ENCODE assay signal across 10 mouse cellular contexts in the genomic region with DNA sequence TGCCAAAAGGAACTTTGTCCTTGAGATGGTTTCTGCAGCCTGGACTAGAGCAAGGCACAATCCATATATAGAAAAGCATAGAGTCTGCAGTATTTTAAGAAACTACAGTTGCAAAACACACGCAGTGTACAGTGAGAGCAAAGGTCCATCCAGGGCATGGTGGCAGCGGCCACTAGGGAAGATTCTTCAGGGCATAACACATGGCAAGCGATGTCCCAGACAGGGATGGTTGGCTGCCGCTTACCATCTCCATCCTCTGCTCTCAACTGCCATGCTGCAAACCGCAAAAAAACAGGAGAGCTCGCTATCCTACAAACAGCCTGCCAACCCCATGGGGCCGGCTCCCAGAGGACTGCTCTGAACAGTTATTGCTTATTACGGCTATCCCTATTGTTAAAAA.
DNase-seq lines count a peak whose midpoint lies in the region; ATAC-seq and TF ChIP-seq lines count a peak whose summit lies in the region.
"Had no signal": no experiment of that assay in that cellular context is flagged by ENCODE, and none has a peak within 500 bp of the region (broad histone marks: within the 10 kb centered on the region; RNA-seq: fewer than 3 reads in every experiment).

No protein-coding gene starts in this region.

- peak overlapping the region; percentile 72 for H3K27ac ChIP-seq in heart, embryonic 16.5 days (ENCODE audit: low read length)
- H3K27ac ChIP-seq in stomach, postnatal 0 days (replicated peaks), result peak overlapping the region; percentile 81

- TF ChIP-seq CTCF in stomach, postnatal 0 days (IDR thresholded peaks at IDR 0.05; ENCODE audit: low read depth), result no peak

- DNase-seq in cerebellum, postnatal 10 days, result peak; percentile 30 to 47
- peak; percentile 5 for DNase-seq in lung, postnatal 10 days
- no peak for DNase-seq in lung, postnatal 14 days
- DNase-seq in stomach, postnatal 0 days (ENCODE audit: low spot score), result no peak
- no peak for DNase-seq in cerebellum, postnatal 36 days
- DNase-seq: layer of hippocampus, postnatal 36 days had no signal

- H3K9ac ChIP-seq in heart, embryonic 16.5 days (ENCODE audit: low read length), result no peak overlapping the region
- H3K9ac ChIP-seq in stomach, postnatal 0 days (ENCODE audit: low read length), result no peak overlapping the region
- H3K9ac ChIP-seq: limb, embryonic 15.5 days had no signal

- no peak for ATAC-seq in cerebellum, adult (ENCODE audit: insufficient number of reproducible peaks, low FRiP score, low TSS enrichment)
- no peak; the same call in 1 of the 2 replicates for ATAC-seq in heart, embryonic 16.5 days (replicated peaks; ENCODE audit: extremely low read depth, insufficient read depth, low FRiP score)
- no peak for ATAC-seq in stomach, postnatal 0 days (ENCODE audit: low FRiP score, low TSS enrichment)
- no peak for ATAC-seq in megakaryocyte-erythroid progenitor cell, adult 5-6 weeks (replicated peaks; ENCODE audit: low FRiP score, low TSS enrichment, poor library complexity, severe bottlenecking)

- no peaks in the 10 kb centered on the region for H3K9me3 ChIP-seq in heart, embryonic 16.5 days (replicated peaks; ENCODE audit: control insufficient read depth, low read length)
- no peaks in the 10 kb centered on the region for H3K9me3 ChIP-seq in stomach, postnatal 0 days (ENCODE audit: control insufficient read depth, low read length)
- H3K9me3 ChIP-seq: limb, embryonic 15.5 days had no signal

- H3K36me3 ChIP-seq in heart, embryonic 16.5 days (ENCODE audit: control insufficient read depth, insufficient read depth), result peaks cover 10% of the 10 kb centered on the region
- no peaks in the 10 kb centered on the region for H3K36me3 ChIP-seq in stomach, postnatal 0 days (ENCODE audit: control insufficient read depth, insufficient read depth, low read length)

- TF ChIP-seq EP300 in stomach, postnatal 0 days (optimal IDR thresholded peaks at IDR 0.05), result no peak

- H3K4me3 ChIP-seq in heart, embryonic 16.5 days (ENCODE audit: low read length), result no peak overlapping the region
- H3K4me3 ChIP-seq in stomach, postnatal 0 days (ENCODE audit: low read depth, low read length), result no peak overlapping the region
- H3K4me3 ChIP-seq: limb, embryonic 15.5 days had no signal

- 57% methylated on average over 8 of the region's 8 CpGs for WGBS in heart, embryonic 16.5 days
- WGBS in stomach, postnatal 0 days, result 54% methylated on average over 8 of the region's 8 CpGs

- H3K4me2 ChIP-seq in heart, embryonic 16.5 days (ENCODE audit: low read depth, low read length), result no peak overlapping the region
- no peak overlapping the region for H3K4me2 ChIP-seq in stomach, postnatal 0 days (replicated peaks; ENCODE audit: low read depth)
- H3K4me2 ChIP-seq: limb, embryonic 15.5 days had no signal

- H3K4me1 ChIP-seq in heart, embryonic 16.5 days (ENCODE audit: control insufficient read depth, insufficient read depth, low read length), result peaks cover 26% of the 10 kb centered on the region
- H3K4me1 ChIP-seq in stomach, postnatal 0 days (replicated peaks; ENCODE audit: control insufficient read depth, insufficient read depth), result no peaks in the 10 kb centered on the region

- H3K27me3 ChIP-seq in heart, embryonic 16.5 days (ENCODE audit: control insufficient read depth, insufficient read depth, low read length), result no peaks in the 10 kb centered on the region
- no peaks in the 10 kb centered on the region for H3K27me3 ChIP-seq in stomach, postnatal 0 days (ENCODE audit: control insufficient read depth, insufficient read depth, low read length)
- H3K27me3 ChIP-seq: limb, embryonic 15.5 days had no signal

Comparison
In these comparisons a context has a peak if more than half of its experiments do, and no peak if none do; other contexts are left out.
1. DNase-seq: peak in cerebellum, postnatal 10 days (2 of 2) and lung, postnatal 10 days (single experiment); none in lung, postnatal 14 days (single experiment), stomach, postnatal 0 days (single experiment) and cerebellum, postnatal 36 days (0 of 2).